Mouse (Mus musculus): ENCODE data around the gene Gm45062. TPM values are rescaled to one million over a fixed set of nuclear protein-coding genes. Genes with fewer than 3 reads are reported as not detected.
A peak's percentile ranks its signal among the peaks of the same experiment; 100 is the strongest.

Gene Gm45062
- total and polyA plus RNA-seq, 3 experiments = 2.2 to 3.6 TPM; not detected in 1

GRCm38 (mm10) chr6:8209866-8210186, 49.4 kb upstream of the Gm45062 start:
- no peaks in the 10 kb centered on the region for H3K9me3 ChIP-seq (replicated peaks; ENCODE audit: insufficient read depth, low read length)
- H3K9ac ChIP-seq (ENCODE audit: control insufficient read depth, low read depth, low read length, poor library complexity, severe bottlenecking) = peak overlapping the region; percentile 93
- H3K36me3 ChIP-seq (ENCODE audit: control insufficient read depth in 1 of 2, insufficient read depth in 2 of 2, low read length in 2 of 2) = peaks cover 0 to 14% of the 10 kb centered on the region in 2 experiments; a peak in 3 of 4 replicates
- H3K4me1 ChIP-seq (ENCODE audit: control insufficient read depth in 1 of 2, insufficient read depth in 2 of 2, low read length in 2 of 2) = peaks cover 0 to 16% of the 10 kb centered on the region in 2 experiments; a peak in 2 of 4 replicates
- peaks cover 13% of the 10 kb centered on the region for H3K79me2 ChIP-seq (ENCODE audit: control insufficient read depth, insufficient read depth, low read length, poor library complexity)
- peak overlapping the region; percentile 74 for H3K27ac ChIP-seq (ENCODE audit: control insufficient read depth, low read depth, low read length)
- H3K27me3 ChIP-seq (ENCODE audit: control insufficient read depth in 1 of 2, insufficient read depth in 2 of 2, low read length in 2 of 2) = no peaks in the 10 kb centered on the region
- no peak for TF ChIP-seq NRF1 (IDR thresholded peaks at IDR 0.05; ENCODE audit: insufficient read depth, low read depth, low read length, poor library complexity, severe bottlenecking)
- TF ChIP-seq RCOR1 (IDR thresholded peaks at IDR 0.05; ENCODE audit: low read depth, low read length) = no peak
- TF ChIP-seq MEF2A (IDR thresholded peaks at IDR 0.05; ENCODE audit: extremely low read depth, insufficient replicate concordance, low read depth, low read length, poor library complexity, severe bottlenecking) = no peak
- no peak for TF ChIP-seq RAD21 (IDR thresholded peaks at IDR 0.05; ENCODE audit: low read depth, low read length)
- TF ChIP-seq ETS1 (IDR thresholded peaks at IDR 0.05; ENCODE audit: low read depth, low read length) = peak; percentile 4; the same call in 1 of the 2 replicates
- no peak for TF ChIP-seq ZNF384 (IDR thresholded peaks at IDR 0.05; ENCODE audit: low read depth, low read length)
- TF ChIP-seq CHD1 (IDR thresholded peaks at IDR 0.05; ENCODE audit: low read depth, low read length) = 0 out of 2 replicates have a peak, but pooled peaks have one; percentile 93
- peak; percentile 88 for TF ChIP-seq MAX (IDR thresholded peaks at IDR 0.05; ENCODE audit: low read length)
- peak; percentile 99 for TF ChIP-seq MXI1 (IDR thresholded peaks at IDR 0.05; ENCODE audit: low read depth, low read length)
- TF ChIP-seq JUND (IDR thresholded peaks at IDR 0.05; ENCODE audit: low read depth, low read length) = no peak
- peak; percentile 93; the same call in 1 of the 2 replicates for TF ChIP-seq MYC (IDR thresholded peaks at IDR 0.05; ENCODE audit: low read depth, low read length)
- no peak for TF ChIP-seq GABPA (IDR thresholded peaks at IDR 0.05; ENCODE audit: low read depth, low read length)
- peak; percentile 40; the same call in 1 of the 2 replicates for TF ChIP-seq USF1 (IDR thresholded peaks at IDR 0.05; ENCODE audit: low read depth, low read length)
- TF ChIP-seq SIN3A (IDR thresholded peaks at IDR 0.05; ENCODE audit: low read length) = peak; percentile 91
- no peak for TF ChIP-seq USF2 (IDR thresholded peaks at IDR 0.05; ENCODE audit: borderline replicate concordance in 1 of 2, insufficient read depth in 1 of 2, low read depth in 1 of 2, low read length in 2 of 2)
- TF ChIP-seq MAFK (IDR thresholded peaks at IDR 0.05; ENCODE audit: borderline replicate concordance, low read depth, low read length) = no peak
- H3K4me3 ChIP-seq (ENCODE audit: control insufficient read depth in 1 of 2, insufficient read depth in 1 of 2, low read depth in 2 of 2, low read length in 2 of 2) = peak overlapping the region; percentile 66 to 76
- DNase-seq (ENCODE audit: low read depth, low spot score) = no peak

GRCm38 (mm10) chr6:8210661-8211060, 48.6 kb upstream of the Gm45062 start:
- Histone ChIP-seq H3K79me2 (ENCODE audit: control insufficient read depth, insufficient read depth, low read length, poor library complexity) (peaks cover 13% of the 10 kb centered on the region), H3K36me3 (ENCODE audit: control insufficient read depth in 1 of 2, insufficient read depth in 2 of 2, low read length in 2 of 2) (peaks cover 0 to 15% of the 10 kb centered on the region in 2 experiments; a peak in 3 of 4 replicates), H3K4me3 (ENCODE audit: control insufficient read depth in 1 of 2, insufficient read depth in 1 of 2, low read depth in 2 of 2, low read length in 2 of 2) (peak overlapping the region in 1 of 2 experiments; percentile 66; a peak in 2 of 4 replicates), H3K9me3 (replicated peaks; ENCODE audit: insufficient read depth, low read length) (no peaks in the 10 kb centered on the region), H3K27me3 (ENCODE audit: control insufficient read depth in 1 of 2, insufficient read depth in 2 of 2, low read length in 2 of 2) (no peaks in the 10 kb centered on the region), H3K27ac (ENCODE audit: control insufficient read depth, low read depth, low read length) (no peak overlapping the region), H3K4me1 (ENCODE audit: control insufficient read depth in 1 of 2, insufficient read depth in 2 of 2, low read length in 2 of 2) (peaks cover under 1 to 21% of the 10 kb centered on the region in 2 experiments; a peak in 3 of 4 replicates), H3K9ac (ENCODE audit: control insufficient read depth, low read depth, low read length, poor library complexity, severe bottlenecking) (0 out of 2 replicates have a peak overlapping the region, but pooled peaks have one; percentile 6)
- peak; percentile 61 for DNase-seq (ENCODE audit: low read depth, low spot score)
- TF ChIP-seq MAZ (IDR thresholded peaks at IDR 0.05; ENCODE audit: low read depth, low read length) = no peak
- TF ChIP-seq ETS1 (IDR thresholded peaks at IDR 0.05; ENCODE audit: low read depth, low read length) = peak; percentile 78
- TF ChIP-seq EP300 (IDR thresholded peaks at IDR 0.05; ENCODE audit: low read depth in 1 of 2, low read length in 2 of 2) = 0 out of 4 replicates have a peak, but pooled peaks of 1 of the 2 experiments have one; percentile 20
- TF ChIP-seq UBTF (IDR thresholded peaks at IDR 0.05; ENCODE audit: borderline replicate concordance, insufficient read depth, low read depth, low read length) = no peak
- TF ChIP-seq MAX (IDR thresholded peaks at IDR 0.05; ENCODE audit: low read length) = 0 out of 2 replicates have a peak, but pooled peaks have one; percentile 37
- no peak for TF ChIP-seq CHD1 (IDR thresholded peaks at IDR 0.05; ENCODE audit: low read depth, low read length)
- TF ChIP-seq TBP (IDR thresholded peaks at IDR 0.05; ENCODE audit: low read depth, low read length) = no peak
- no peak for TF ChIP-seq MAFK (IDR thresholded peaks at IDR 0.05; ENCODE audit: borderline replicate concordance, low read depth, low read length)
- TF ChIP-seq TCF12 (IDR thresholded peaks at IDR 0.05; ENCODE audit: low read depth, low read length) = no peak
- no peak for TF ChIP-seq POLR2AphosphoS5 (IDR thresholded peaks at IDR 0.05; ENCODE audit: borderline replicate concordance, low read depth, low read length)
- no peak for TF ChIP-seq TAL1 (IDR thresholded peaks at IDR 0.05; ENCODE audit: low read length)
- 0 out of 2 replicates have a peak, but pooled peaks have one; percentile 57 for TF ChIP-seq SIN3A (IDR thresholded peaks at IDR 0.05; ENCODE audit: low read length)
